Mouse (Mus musculus) gastrocnemius, postnatal 36 days (tissue): ENCODE data around the gene Acbd4. TPM values are rescaled to one million over a fixed set of nuclear protein-coding genes. Genes with fewer than 3 reads are reported as not detected.

Experiments used
- DNase-seq, 2 experiments: peaks; one replicate each; pipeline ENCODE4 v3.0.0; 2022
- intact Hi-C: fragments of 180-260 bp; cut with DNase I; formaldehyde crosslinking; loops from one replicate; pipeline ENCODE4 v1.15.1; 2025
- total RNA-seq, 2 experiments: library from RNA; stranded (reverse); gene quantifications; 2 replicates each; pipeline ENCODE4 v1.2.3; 2021

Acbd4 gene
- total RNA-seq, 2 experiments from 2014 or later, result 26.8 to 31.1 TPM

DNA sequence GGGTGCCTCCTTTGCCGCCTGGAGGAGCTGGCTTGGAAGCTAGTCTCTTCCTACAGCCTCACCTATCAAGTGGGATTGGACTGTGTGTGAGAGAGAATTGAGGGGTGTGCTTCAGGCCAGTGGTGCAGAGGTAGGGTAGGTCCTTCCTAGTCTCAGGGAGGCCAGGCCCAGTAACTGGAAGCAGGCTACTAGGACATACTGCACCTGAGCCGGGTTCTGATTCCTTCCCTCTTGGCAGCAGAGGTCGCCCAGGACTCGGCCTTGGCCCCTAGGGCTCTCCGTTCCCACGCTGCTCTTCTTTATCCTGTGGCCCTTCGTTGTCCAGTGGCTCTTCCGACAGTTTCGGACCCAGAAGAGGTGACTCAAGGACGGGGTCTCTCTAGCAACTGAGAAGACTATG is 9.8 kb downstream of the Acbd4 start:
- no peak for DNase-seq
- intact Hi-C loops, result no loop called here

DNA sequence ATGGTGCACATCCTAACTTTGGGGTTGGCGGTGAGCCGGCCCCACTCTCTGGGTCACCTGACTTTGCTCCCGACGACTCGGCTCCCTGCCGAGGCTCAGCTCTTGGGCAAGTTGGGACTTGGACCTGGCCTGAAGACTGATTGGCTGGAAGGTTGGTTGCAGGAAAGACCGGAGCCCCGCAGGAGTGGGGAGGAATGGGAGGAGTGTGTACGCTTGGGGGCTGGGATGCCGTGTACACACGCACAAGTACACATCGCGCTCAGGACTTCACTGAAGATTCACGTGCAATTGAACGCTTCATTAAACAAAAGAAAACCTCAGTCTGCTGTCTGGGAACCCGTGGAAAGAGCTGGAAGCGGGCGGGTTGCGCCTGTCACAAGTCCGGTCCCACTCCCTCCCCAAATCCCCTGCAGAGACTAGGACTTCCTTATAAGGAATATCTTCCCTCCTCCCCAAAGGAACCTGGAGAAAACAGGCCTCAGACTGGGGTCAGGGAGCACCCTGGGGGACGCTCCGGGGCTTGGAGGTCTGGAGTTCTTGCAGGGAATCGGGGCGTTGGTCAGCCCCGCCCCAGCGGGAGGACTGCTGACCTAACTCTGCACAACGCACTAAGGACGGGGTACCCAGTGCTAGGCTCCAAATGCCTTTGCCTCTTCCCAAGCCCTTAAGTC is 10.5 kb downstream of the Acbd4 start:
- intact Hi-C loops, result no loop called here
- DNase-seq, result peak; percentile 77 to 80

DNA sequence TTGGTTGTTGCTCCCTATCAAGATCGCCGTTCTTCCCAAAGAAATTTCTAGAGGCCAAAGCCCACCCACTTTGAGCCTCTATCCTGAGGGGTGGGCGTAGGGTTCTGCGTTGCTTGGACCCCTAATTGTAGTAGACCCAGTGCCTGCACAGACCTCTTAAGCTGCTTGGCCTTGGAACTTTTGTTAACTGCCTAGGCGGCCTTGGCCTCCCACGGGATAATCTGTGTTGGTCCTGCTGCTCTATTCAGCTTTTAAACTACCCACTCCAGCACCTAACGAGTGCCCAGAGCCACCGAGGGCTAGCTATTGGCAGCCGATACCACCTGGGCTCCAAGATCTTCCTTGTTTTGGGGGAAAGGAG is 11.1 kb downstream of the Acbd4 start:
- intact Hi-C loops, result no loop called here
- no peak for DNase-seq

DNA sequence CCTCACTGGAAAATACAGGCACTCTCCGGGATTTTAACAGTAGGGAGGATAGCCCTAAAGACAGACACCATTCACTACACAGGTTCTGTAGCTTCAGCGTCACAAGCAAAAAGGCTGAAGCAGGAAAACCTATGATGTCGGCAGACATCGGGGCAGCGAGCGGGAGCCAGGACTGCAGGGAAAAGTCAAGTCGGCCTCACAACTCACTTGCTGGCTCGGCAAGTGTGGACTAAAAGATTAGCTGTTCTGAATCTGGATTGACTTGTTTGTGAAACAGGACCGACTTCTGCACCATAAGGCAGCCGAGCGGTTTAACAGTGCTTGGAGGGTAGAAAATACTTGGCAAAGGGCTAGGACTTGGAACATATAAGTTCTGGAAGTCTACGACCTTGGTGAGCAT is 11.5 kb downstream of the Acbd4 start:
- intact Hi-C loops, result no loop called here
- DNase-seq, result no peak

DNA sequence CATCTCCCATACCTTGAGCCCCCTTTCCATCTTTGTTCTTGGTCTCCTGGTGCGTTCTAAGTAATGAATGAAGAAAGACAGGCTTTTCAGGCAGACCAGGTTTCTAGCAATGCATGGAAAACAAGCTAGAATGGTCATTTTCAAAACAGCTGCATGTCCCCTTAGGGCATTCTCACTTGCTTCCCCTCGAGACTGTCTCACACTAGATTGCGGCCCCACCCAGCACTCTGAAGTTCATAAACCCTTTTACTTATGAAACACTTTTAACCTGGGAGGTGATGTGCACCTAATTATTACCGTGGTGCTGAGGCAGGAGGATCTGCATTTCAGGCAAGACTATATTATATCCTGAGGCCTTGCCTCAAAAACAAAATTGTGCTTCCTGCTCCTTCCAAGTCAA is 12.3 kb downstream of the Acbd4 start:
- intact Hi-C loops, result no loop called here
- DNase-seq, result no peak

DNA sequence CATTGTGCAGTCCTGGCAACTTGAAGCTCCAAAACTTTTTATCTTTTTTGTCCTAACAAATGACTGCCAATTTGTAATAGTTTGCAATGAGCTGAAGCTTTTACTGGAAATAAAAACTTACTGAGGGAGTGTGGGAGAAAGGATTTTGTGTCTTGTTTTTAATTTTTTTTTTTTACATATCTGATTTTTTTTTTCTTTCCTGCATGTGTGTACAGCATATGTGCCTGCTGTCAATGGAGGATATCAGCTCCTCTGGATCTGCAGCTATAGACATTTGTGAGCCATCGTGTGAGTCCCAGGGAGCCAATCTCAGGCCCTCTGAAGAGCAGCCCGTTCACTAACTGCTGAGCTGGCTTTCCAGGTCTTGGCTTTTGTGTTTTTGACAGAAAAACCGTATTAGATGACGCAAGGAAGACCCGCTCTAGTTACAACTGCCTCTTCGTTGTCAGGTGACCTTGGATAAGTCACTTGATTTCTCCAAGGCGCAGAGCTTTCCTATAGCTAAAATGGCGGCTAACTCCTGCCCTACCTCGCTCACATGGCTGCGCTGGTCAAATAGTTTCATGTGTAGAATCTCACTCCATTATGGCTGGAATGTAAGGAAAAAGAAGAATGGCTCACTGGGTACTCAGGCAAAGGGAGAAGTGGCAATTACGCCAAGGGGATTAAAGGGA is 12.9 kb downstream of the Acbd4 start:
- DNase-seq, result no peak
- intact Hi-C loops, result no loop called here

DNA sequence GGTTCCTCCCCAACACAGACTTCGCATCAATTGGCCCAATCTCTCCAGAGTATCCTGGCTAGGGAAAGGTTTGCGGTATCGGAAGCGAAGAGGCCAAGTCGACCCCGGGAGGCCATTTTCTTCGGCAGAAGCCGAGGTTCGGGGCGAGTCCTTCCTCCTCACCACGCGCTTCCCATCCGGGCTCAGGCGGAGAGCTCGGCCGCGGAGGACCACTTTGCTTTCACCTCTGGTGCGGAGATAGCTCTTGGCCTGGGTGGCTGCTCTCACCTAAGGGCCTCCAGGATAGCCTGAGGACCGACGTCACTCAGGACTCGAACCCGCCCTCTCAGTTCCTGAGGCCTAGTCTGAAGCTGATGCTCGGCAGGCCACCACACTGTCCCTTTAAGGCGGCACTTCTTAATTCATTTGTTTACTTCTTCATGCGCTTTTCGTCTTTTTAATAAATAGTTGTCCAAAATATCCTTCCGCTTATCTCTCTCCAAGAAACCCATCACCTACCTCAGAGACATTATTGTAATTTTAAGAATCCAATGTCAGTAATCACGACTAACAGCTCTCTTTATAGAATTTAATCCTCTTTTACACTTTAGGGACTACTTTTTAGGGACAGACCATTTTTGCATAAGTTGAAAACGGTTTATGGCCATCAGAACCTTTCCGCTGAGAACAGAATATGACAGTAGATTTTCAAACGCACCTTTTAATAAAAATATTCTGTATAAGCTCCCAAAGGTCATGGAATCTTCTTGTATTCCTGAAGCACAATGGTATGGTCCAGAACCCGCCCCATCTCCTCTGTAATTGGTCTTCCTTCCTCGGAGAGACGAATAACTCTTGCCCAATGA is 13.9 kb downstream of the Acbd4 start:
- intact Hi-C loops, result loop anchor here (1.0 to 2.0 kb wide), 2 partner anchors 17 to 43 kb away; partner anchors contain the start of gene Hexim2
- DNase-seq, result peak; percentile 65 to 79

DNA sequence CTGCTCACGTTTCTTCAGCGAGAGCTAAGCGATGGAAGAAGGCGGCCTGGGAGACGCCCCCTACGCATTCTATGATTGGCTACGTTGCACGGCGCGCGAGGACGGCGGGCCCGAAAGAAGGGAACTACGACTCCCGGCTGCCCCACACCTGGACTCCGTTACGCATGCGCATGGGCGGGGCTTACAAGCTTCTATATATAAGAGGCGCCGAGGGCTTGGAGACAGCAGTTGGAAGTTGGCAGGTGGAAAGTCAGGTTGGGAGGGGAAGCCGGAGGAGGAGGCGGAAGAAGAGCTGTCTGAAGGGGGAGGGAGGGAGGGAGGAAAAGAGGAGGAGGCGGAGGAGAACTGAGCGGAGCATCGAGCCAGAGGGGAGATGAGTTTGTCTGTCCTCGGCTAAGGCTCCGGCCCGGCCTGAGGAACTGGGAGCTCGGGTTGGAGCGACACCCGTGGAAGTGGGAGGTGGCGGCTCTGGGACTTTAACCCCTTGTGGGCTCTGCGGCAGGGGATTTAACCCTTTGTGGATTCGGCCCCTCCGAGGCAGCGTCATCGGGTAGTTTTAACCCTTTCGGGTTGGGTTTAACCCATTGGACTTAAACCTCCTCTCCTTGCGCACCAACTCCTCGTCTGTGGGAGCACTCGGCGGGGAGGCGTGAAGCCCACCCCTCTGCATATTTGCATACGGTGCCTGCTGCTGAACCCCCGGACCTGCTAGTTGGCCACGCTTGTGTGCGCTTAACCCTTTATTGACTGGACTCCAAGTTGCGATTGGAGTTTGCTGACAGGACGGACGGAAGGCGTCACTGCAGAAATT is 14.7 kb downstream of the Acbd4 start, which contains the start of gene Hexim1:
Hexim1 (plus strand) TSS at position 224 of the 811 bp plus-strand sequence.
- DNase-seq, result peak; percentile 99 to 100
- intact Hi-C loops, result loop anchor here (1.0 to 2.0 kb wide), 2 partner anchors 16 to 43 kb away; partner anchors contain the start of gene Hexim2

DNA sequence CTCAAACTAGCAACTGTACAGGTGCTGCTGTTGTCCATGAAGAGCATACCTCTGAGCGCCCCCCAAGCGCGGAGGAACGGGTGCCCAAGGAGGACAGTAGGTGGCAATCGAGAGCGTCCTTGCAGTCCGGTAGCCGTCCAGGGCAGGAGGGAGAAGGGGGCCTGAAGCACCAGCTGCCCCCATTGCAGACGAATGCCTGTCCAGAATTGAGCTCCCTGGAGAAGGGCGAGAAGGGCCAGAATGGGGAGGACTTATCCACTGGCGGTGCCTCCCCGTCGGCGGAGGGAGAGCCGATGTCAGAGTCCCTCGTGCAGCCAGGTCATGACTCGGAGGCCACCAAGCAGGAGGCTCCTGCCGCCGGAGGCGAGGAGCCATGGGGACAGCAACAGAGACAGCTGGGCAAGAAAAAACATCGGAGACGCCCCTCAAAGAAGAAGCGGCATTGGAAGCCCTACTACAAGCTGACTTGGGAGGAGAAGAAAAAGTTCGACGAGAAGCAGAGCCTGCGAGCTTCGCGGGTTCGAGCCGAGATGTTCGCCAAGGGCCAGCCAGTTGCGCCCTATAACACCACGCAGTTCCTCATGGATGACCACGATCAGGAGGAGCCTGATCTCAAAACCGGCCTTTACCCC is 15.6 kb downstream of the Acbd4 start:
- DNase-seq, result peak; percentile 69 to 75
- intact Hi-C loops, result loop anchor here (1.0 to 2.0 kb wide), 2 partner anchors 15 to 42 kb away; partner anchors contain the start of gene Hexim2

DNA sequence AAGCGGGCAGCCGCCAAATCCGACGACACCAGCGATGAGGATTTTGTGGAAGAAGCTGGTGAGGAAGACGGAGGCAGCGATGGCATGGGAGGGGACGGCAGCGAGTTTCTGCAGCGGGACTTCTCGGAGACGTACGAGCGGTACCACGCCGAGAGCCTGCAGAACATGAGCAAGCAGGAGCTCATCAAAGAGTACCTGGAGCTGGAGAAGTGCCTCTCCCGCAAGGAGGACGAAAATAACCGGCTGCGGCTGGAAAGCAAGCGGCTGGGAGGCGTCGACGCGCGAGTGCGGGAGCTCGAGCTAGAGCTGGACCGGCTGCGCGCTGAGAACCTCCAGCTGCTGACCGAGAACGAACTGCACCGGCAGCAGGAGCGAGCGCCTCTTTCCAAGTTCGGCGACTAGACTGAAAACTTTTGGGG is 16.1 kb downstream of the Acbd4 start:
- intact Hi-C loops, result loop anchor here (2.0 kb wide), 1 partner anchor 41 kb away; no protein-coding TSS in a partner anchor
- DNase-seq, result no peak

DNA sequence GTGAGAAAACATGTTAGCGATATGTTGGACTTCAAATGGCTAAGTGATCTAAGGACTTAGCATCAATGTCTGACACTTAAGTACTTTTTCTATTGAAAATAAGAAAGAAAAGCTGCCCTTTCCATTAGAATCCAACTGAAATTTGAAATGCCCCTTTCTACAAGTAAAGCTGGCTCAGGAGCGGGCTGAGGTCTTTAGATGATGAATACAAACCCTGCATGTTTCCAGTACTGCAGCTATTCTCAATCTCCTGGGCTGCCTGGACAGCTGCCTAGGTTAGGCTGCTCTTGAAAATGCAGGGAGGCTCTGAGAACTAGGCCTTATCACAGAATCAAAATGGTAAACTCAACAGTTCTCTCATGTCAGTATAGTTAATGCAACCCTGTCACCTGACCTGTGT is 17.4 kb downstream of the Acbd4 start:
- no peak for DNase-seq
- intact Hi-C loops, result no loop called here

DNA sequence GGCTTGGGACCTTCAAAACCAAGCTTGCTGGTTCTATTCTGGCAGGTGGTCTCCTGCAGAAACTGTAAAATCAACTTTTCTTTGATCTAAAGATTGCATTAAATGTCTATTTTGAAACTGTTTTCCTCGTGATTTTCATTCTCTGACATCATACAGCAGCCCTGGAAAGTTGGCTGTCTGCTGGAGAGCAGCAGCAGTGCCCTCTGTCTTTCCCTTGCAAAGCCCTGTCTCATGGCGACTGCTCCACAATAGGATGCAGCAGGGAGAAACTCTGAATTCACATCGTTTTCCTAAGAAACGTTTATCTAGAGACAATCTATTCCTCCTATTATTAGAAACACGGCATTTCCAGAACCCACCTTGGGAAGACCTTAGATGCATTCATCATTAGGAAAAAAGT is 18.1 kb downstream of the Acbd4 start:
- no peak for DNase-seq

DNA sequence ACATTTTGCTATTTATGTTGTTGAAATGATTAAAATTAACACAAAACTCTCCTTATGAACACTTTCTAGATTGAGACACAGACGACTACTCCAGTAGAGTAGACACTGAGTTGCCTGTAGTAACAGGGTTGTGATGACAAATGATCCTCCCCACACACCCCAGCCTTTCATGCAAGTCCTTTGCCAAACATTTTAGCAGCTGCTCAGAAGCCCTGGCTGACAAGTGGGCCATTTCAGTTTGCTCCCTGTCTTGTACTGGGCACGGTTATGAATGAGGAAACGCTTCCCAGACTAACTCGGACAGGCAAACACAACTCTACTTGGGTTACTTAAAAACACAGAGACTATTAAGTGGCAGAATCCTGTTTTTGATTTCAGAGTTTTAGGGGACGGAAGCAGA is 18.8 kb downstream of the Acbd4 start:
- DNase-seq, result no peak
- intact Hi-C loops, result no loop called here

More for the DNA sequence above, 18.1 kb downstream of the Acbd4 start:
- intact Hi-C loops, result no loop called here

DNA sequence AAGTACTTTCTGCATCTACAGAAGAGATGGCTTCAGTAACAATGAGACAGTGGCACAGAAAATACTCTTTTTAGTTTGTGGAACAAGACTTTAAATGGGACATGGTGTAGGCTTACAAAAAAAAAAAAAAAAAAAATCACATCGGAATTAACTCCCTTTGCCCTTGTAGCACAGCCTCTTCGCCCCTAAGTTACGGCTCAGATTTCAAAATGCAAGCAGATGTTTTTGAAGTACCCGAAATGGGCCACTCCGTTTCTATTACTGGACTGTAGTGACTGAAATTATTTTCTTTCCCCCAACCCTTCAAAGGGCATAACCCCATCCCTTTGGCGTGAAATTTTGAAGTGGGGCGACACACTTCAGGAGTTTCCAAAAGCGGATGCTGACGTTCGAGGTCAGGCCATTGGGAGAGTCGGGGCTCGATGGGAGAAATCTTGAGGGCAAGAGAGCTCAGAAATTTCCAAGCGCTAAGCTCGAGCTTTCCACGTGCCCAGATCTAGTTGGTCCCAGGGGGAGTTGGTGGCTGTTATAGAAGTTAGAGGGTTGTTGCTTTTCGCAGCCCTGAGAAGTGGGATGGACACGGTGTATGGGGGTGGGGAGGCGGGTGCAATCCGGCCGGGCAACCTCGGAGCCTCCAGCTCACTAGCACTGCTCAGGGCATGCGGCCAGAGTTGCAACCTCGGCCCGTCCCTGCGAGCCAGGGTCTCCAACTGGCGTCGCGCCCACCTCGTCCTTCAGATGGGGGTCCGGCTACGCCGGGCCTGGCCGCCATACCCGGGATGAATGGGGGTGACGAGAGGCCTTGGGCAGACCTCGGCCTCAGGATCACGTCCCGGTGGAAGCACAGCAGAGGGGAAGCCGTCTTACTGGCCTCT is 30.5 kb downstream of the Acbd4 start, which contains the start of gene Hexim2:
Hexim2 (plus strand) TSS at position 729 of the 875 bp plus-strand sequence.
- intact Hi-C loops, result loop anchor here (1.0 kb wide), 1 partner anchor 16 kb away; the partner anchor contains the start of gene Hexim1
- peak in 1 of 2 experiments; percentile 61 for DNase-seq

DNA sequence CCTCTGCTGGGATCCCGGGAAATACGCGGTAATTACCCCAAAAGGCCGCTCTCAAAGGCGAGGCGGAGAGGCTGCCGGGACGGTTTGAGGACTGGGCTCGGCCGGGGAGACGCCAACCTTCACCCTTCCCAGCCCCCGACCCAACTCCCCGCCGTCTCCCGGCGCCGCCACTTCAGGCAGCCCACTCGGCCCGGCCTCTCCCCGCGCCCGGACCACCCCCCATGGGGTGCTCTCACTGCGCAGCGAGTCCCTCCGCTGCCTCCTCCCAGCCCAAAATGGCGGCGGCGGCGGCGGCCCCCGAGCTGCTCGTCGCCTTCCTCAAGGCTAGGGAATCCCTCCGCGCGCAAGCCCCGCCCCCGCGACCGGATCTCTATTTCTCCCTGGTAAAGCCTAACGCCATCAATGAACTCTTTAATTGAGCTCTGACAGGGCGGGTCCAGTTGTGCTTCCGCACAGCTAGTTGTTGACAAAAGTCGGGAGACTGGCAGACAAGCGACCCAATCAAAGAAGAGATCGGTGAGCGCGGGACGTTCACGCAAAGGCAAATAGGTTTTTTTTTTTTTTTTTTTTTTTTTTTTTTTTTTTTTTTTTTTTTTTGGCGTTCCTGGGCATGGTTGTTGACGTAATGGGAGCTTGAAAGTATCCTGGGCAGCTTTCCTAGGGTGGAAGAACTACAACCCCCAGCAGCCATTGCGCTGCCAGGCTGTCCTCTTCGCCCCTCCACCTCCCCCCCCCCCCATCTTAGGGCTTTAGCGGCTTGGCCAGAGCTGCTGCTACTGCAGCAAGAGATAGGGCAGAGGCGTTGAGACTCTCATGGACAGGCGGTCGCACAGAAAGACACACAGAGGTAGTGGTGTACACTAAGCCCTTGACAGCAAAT is 31.3 kb downstream of the Acbd4 start:
- DNase-seq, result peak; percentile 100

DNA sequence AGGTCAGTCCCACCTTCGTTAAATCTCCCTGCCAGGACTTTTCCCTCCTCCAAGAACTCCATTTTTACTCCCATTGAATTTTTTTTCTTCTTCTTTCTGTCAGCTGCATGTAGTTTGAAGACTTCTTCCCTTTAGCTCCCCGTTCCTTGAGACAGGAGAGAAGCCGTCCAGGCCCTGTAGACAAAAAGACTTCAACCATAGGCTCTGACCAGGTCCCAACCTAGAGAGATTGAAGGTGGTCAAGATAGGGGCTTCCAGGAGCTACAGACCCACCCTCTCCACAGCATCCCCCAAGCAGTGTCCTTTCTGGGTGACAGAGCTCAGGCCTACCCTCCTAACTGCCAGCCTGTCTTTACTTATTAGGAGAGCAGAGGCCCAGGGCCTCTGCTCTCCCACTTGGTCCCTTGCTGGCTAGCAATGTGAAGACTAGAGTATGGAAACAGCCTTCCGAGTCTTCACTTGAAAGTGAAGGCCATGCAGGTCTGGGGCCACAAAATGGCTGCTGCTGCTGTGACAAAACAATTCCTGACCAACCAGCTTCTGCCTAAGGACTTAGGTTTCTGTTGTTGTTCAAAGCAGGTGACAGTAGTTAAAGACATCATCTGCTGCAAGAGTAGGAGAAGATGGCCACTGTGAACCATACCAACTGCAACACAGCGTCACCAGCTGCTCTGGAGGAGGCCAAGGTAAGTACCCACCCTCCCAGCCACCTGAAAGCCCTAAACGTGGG is 32.1 kb downstream of the Acbd4 start:
- intact Hi-C loops, result loop anchor here (2.0 kb wide), 1 partner anchor 23 kb away; no protein-coding TSS in a partner anchor
- no peak for DNase-seq

More for the DNA sequence above, 31.3 kb downstream of the Acbd4 start:
- intact Hi-C loops, result loop anchor here (1.0 kb wide), 1 partner anchor 17 kb away; the partner anchor contains the start of gene Hexim1

DNA sequence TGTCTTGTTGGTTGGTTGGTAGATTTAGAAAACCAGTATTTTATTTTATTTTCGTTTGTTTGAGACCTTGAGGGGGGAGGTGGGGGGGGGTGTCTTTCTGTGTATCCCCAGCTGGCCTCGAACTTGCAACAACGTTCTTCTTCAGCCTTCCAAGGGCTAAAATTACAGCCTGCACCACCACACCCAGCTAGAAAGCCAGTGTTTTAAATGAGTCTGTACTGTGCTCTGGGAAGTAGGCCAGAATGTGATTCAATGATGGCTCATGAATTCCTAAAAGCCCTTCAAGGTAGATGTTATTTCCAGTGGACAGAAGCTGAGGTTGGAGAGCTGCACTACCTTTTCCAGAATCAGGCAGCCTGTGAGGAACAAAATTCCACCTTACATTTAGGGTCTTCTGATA is 32.7 kb downstream of the Acbd4 start:
- no peak for DNase-seq
- intact Hi-C loops, result loop anchor here (2.0 kb wide), 1 partner anchor 23 kb away; no protein-coding TSS in a partner anchor
